Mouse (Mus musculus) embryonic facial prominence, embryonic 15.5 days (tissue): ENCODE results near the gene Tbl1x. TPM values are rescaled to one million over a fixed set of nuclear protein-coding genes. Genes with fewer than 3 reads are reported as not detected.

Experiments
- ATAC-seq: fragments of 200-750 bp; cut with Nextera tagmentation; 2 replicates; pipeline ENCODE4 v1.8.0; 2017; ENCODE audit warnings: low read depth, moderate TSS enrichment; ENCODE audit not compliant: insufficient number of reproducible peaks, low FRiP score, low TSS enrichment
- H3K27ac ChIP-seq: fragments of 300-500 bp; sonication (generic); replicated peaks from 2 replicates; pipeline ENCODE4 v1.5.1; 2015; ENCODE audit warnings: mild to moderate bottlenecking, inconsistent platforms
- H3K27me3 ChIP-seq: fragments of 300-500 bp; sonication (generic); 2 replicates; pipeline ENCODE4 v1.6.1; 2015; ENCODE audit warnings: inconsistent platforms
- H3K36me3 ChIP-seq: fragments of 300-500 bp; sonication (generic); 2 replicates; pipeline ENCODE4 v1.6.1; 2015; ENCODE audit warnings: mild to moderate bottlenecking, inconsistent platforms
- H3K4me1 ChIP-seq: fragments of 300-500 bp; sonication (generic); 2 replicates; pipeline ENCODE4 v1.6.1; 2015; ENCODE audit warnings: inconsistent platforms
- H3K4me2 ChIP-seq: fragments of 300-500 bp; sonication (generic); replicated peaks from 2 replicates; pipeline ENCODE4 v1.6.1; 2015; ENCODE audit warnings: mild to moderate bottlenecking, inconsistent platforms
- H3K4me3 ChIP-seq: fragments of 300-500 bp; sonication (generic); replicated peaks from 2 replicates; pipeline ENCODE4 v1.5.1; 2015; ENCODE audit warnings: mild to moderate bottlenecking, inconsistent platforms
- H3K9ac ChIP-seq: fragments of 300-500 bp; sonication (generic); 2 replicates; pipeline ENCODE4 v1.6.1; 2015; ENCODE audit warnings: inconsistent platforms
- H3K9me3 ChIP-seq: fragments of 300-500 bp; sonication (generic); replicated peaks from 2 replicates; pipeline ENCODE4 v1.6.1; 2016; ENCODE audit warnings: inconsistent platforms
- WGBS: fragments of 180-500 bp; shearing (Covaris S2); methylation state at CpG from one replicate; pipeline ENCODE4 v1.1.7; 2015; 5-methylcytosine and 5-hydroxymethylcytosine counted together
- polyA plus RNA-seq: library from polyadenylated mRNA; unstranded; fragments of >200 nt; fragmentation: Nextera tagmentation; extraction: Ambion mirVana; gene quantifications from 2 replicates; pipeline ENCODE4 v1.2.1, GENCODE M21; 2015

Gene Tbl1x
- polyA plus RNA-seq, 1 experiment from 2014 or later: 67.1 TPM

DNA sequence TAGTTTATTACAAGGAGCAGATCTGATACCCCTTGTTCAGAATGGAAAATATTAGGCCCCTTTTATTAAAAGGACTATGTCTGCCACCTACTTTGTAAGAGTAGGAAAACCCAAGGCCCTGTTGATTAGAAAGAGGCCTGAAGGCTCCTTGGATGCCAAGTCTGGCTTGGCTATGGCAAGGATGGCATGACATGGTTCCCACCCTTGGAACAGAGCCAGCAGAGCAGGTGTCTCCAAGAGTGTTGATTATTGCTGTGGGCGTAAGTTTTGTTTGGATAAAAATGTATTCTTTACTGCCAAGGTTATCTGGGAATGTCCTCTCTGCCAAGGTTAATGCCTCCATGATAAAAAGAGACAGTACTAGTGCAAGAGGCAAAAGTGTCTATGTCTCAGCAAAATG, 156.1 kb downstream of the Tbl1x start:
- H3K4me2 ChIP-seq: no peak overlapping the region

DNA sequence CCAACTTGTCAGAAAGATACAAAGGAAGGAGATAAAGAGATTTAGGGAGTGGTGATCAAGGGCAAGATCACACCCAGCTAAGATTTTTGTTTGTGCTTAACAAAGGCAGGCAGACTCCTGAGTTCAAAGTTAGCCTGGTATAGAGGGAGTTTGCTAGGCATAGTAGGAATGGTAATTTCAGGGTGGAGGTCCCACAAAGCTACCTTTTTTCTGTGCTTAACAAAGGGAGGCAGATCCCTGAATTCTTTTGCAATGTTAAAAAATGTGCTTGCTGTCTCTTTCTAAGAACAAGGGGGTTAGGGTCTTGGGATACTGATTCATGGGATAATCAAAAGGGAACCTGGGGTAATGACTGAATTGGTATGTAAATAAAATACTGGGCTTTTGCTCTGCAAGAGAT, 156.6 kb downstream of the Tbl1x start:
- Histone ChIP-seq H3K4me3 (no peak overlapping the region), H3K27me3 (no peaks in the 10 kb centered on the region), H3K9me3 (no peaks in the 10 kb centered on the region), H3K4me2 (no peak overlapping the region), H3K36me3 (no peaks in the 10 kb centered on the region), H3K27ac (no peak overlapping the region), H3K4me1 (no peaks in the 10 kb centered on the region), H3K9ac (no peak overlapping the region)
- ATAC-seq: no peak

More for the DNA sequence above, 156.1 kb downstream of the Tbl1x start:
- no peaks in the 10 kb centered on the region for H3K4me1 ChIP-seq
- H3K27me3 ChIP-seq: no peaks in the 10 kb centered on the region
- H3K27ac ChIP-seq: no peak overlapping the region
- no peaks in the 10 kb centered on the region for H3K36me3 ChIP-seq
- no peaks in the 10 kb centered on the region for H3K9me3 ChIP-seq
- no peak for ATAC-seq
- no peak overlapping the region for H3K9ac ChIP-seq
- no peak overlapping the region for H3K4me3 ChIP-seq
- 70% methylated on average over 1 of the region's 1 CpGs for WGBS

DNA sequence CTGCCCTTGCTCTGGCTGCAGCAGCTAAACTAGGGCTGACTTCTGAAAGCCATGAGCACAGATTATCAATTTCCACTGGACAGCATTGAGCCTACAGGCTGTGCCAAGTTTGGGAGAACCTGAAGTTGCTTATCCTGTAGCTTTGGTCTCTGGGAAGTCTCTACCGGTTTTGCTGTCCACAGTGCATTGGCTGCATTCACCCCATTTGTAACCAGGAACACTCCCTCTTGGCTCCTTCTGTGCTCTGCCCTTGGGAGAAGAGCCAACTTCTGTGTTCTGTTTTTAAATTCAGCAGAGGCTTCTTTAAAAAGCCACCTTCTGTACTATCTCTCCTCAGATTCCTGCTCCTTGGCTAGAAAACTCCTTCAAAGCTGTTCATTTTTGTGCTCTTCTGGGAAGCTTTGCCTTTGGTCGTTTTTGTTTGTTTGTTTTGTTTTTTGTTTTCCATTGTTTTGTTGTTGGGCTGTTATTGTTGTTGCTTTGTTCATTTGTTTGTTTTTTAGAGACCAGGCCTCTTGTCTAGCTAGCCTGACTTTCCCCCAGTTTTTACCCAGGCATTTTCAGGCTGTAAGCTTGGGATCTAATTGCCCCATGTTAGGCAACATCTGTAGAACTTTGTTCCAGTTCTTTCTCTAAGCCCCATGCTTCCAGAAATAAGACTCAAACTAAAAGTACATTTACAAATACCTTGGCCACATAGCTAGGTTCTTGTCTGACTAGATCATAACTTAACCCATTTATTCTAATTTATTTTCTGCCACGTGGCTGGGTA, 159.2 kb downstream of the Tbl1x start:
- no peaks in the 10 kb centered on the region for H3K27me3 ChIP-seq
- 61% methylated on average over 3 of the region's 3 CpGs for WGBS
- no peaks in the 10 kb centered on the region for H3K4me1 ChIP-seq
- H3K27ac ChIP-seq: no peak overlapping the region
- H3K4me3 ChIP-seq: no peak overlapping the region
- no peak overlapping the region for H3K9ac ChIP-seq
- no peaks in the 10 kb centered on the region for H3K9me3 ChIP-seq
- no peaks in the 10 kb centered on the region for H3K36me3 ChIP-seq
- ATAC-seq: no peak
- H3K4me2 ChIP-seq: no peak overlapping the region
